Mouse (Mus musculus) induced T-regulatory cell, adult 2 months (primary cell): ENCODE data around the gene Clca2.
"Not testable (repeated sequence)": the region's sequence is repeated elsewhere in the genome, so short reads cannot be mapped to it uniquely, and the experiment has no call there.

Source experiments
- DNase-seq: peaks from one replicate; pipeline ENCODE4 v3.0.0-alpha.2; 2012; ENCODE audit warnings: low read depth

Clca2 gene

DNA sequence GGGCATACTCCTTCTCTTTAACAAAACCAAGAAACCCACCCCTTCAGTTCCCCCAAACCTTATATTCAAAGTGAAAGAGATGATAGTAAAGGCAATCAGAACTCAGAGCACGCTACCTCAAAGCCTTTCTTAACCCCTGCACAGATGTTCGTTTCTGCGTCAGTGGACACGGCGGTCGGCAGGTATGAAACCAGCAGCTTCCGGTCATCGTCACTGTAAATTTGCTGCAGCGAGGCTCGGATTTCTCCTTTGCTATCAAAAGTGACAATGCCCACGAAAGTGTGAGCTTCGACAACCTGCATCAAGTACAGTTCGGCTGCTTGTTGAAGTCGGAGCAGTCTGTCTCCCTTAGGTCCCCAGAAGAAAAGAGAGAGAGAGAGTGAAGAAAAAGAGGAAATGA, 13.1 kb downstream of the Clca2 start:
- DNase-seq = no peak

DNA sequence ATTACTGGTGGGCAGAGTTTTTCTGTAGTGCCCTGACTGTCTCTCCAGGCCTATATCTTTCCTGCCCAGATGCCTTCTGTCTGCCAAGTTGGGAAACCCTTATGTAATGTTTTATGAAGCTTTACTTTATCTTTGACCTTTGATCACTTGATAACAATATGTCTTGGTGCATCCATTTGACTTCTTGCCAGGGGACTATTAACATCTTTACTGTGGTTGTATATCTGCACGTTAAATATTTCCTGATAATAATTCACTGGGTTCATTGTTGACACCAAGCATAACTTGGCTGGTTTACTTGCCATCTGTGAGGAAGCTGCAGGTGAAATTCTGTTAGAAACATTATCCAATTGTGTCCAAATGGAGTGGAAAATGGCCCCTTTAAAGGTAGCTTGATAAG, 16.2 kb downstream of the Clca2 start:
- DNase-seq = no peak

DNA sequence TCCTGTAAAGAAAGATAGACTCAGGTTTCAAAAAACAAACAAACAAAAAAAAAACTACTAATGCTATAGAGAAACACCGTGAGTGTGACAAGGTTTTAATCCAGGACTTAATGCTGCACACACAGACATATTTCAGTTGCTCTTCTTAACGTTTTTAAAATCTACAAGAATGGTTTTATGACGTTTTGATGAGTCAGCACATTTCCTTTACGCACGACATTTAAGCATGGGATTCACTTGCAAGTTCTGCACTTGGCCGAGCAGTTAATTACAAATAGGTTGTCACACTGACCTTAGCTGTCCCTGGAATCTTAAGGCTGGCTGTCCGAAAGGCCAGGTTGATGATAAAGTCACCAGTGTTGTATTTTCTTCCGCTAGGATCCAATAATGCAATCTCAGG, 18.3 kb downstream of the Clca2 start:
- DNase-seq = no peak

DNA sequence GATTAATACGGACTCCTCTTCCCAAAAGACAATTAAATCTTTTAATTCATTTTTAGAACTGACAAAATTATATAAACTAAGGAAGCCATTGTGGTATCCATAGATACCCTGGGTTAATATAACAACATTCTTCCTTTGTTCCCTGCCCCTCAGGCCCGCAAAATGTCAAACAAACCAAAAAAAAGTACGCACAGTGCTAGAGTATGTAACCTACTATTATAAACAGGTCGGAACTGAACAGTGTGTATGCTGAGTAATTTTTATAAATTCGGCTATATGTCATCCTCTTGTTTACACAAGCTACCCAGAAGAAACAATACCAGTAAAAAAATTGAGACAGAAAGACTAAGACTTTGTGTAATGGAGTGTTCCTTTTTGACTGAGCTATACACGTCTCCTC, 20.8 kb downstream of the Clca2 start:
- no peak for DNase-seq

DNA sequence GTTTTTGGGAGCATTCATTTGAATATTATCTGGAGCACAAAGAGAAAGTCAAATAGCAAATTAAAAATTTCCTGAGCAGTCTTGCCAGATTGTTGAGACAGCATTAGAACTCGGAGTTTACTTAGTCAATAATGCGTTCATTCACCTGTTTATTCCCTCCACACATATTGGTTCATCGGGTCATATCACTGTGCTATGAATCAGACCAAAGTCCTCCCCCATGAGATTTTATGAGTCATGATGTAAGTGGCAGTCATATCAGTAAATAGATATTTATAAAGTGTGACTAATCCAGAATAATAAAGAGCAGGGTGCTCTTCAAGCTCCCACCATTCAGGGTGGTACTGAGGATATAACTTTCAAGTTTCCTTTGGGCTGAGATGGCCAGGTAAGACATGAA, 26.9 kb downstream of the Clca2 start:
- DNase-seq = no peak

DNA sequence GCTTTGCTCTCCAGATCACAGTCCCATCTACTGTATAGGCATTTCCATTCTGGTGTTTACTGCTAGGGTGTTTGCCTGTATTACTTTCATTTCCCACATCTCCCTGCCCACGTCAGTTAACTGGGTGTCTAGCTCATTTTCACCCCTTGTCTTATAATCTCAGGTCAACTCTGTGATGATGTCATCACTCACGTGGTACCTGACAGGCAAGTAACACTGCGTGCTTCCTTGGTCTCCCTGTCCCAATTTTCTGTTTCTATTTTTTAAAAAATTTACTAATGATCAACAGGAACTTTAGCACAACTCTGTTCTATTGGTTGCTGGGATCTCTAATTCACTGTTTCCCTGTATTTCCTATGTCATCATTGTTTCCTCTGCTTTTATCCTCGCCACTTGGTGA, 30.3 kb downstream of the Clca2 start:
- DNase-seq = no peak

DNA sequence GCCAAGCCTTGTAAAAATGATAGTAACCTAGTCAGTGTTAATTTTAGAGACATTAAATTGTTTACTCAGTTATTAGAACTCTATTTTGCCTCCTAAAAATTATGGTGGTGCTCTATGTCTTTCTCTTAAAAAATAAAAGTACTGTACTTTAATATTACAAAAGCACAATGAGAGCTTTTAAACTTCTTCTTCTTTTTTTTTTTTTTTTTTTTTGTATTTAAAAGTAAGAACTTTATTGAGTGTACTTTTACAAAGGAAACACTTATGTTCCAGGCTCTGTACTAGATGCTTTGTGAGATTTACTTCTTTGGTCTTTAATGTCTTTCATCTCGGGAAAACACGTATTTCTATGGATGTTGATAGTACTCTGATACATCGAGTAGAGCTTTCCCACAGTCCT, 44.1 kb downstream of the Clca2 start:
- not testable (repeated sequence) for DNase-seq

DNA sequence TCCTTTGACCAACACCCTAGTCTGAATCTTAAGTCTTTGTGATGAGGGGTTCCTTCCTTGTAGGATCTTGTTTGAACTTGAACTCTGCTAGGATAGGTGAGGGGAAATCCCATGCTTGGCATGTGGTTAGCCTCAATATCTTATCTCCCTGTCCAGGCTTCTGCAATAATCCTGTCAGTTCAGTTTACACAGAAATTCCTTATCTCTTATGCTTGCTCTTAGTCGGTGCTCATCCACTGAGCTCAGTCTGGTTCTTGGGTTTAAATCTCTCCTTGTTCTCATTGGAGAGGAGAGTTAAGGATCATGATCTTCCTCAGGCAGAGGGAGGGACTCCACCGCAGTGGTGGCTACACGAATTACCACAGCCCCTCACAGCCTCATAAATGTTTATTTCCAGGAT, 49.4 kb downstream of the Clca2 start:
- no peak for DNase-seq

DNA sequence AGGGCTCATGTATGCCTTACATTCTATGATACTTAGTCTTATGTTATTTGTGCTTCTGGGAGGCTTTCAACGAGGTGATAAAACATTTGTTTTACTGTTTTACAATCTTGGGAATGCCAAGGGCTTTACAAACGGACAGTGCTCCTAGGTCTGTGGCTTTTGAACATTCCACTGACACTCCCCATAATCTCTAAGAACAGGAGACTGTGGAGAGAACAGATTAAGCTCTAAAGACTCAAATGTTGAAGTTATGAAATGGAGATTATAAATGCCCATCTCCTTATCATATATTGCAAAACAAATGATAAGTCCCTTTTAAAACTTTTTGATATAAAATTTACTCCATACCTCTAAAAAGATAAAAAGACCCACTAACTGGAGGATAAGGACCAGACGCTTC, 60.4 kb downstream of the Clca2 start:
- no peak for DNase-seq

DNA sequence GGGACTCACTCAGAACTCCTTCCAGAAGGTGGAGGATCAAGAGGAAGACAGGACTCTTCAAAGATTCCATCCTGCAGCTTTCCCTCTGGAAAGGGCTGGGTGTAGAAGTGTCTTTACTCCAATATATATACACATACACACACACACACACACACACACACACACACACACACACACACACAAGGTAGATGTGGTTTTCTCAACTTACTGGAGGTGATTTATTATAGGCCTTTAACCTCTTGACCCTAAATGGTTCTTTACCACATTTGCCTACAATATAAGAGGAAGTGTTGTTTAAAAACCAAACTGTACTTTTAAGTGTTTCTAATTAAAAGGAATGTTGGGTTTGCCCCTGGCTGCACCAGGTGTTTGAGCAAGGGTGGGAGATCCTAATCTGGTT, 66.6 kb downstream of the Clca2 start, which contains the start of gene Clca1:
Gene Clca1, minus strand, starts transcription at position 101 of the 400 bp plus-strand sequence.
- no peak for DNase-seq

DNA sequence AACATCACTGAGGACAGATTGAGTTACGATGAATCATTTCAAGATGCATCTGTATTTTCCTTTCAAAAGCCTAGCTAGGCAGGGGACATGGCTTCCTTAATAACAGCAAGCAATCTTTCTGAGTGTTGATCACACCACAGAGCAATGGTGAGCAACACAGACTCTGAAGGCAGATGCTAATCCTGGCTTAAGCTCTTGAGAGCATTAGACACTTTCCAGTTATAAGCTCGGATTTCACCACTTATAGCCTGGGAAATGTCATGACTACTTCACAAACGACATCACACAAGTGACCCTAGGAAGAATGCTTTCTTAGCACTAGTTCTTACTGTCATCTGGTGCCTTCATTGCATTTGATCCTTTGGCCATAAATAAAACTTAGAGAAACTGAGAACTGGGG, 71.2 kb downstream of the Clca2 start:
- DNase-seq = no peak

DNA sequence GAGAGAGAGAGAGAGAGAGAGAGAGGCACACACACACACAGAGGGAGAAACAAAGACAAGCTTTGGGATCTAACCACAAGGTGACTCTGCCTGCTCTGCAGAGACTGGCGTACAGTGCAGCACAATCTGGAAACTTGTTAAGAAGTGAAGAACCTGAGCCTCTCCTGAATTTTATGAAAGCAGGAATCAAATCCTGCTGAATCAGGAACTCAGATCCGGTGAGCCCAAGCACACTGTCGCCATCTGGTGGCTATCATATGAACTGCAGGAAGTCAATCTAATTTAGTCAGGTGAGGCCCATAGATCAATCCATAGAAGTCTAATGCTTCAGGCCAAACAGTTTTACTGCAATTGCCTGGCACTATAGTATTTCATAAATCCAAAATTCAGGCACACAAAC, 72.5 kb downstream of the Clca2 start:
- DNase-seq = peak; percentile 51
